10 mouse cellular contexts compared by ENCODE assay signal in genomic region chr3:130940302-130940867, GRCm38 (mm10).
A peak's percentile ranks its signal among the peaks of the same experiment; 100 is the strongest.
DNase-seq lines count a peak whose midpoint lies in the region; ATAC-seq and TF ChIP-seq lines count a peak whose summit lies in the region.
"Had no signal": no experiment of that assay in that cellular context is flagged by ENCODE, and none has a peak within 500 bp of the region (broad histone marks: within the 10 kb centered on the region; RNA-seq: fewer than 3 reads in every experiment).

No protein-coding gene starts in this region.

- 67% methylated on average over 5 of the region's 5 CpGs for WGBS in limb, embryonic 13.5 days
- 75% methylated on average over 5 of the region's 5 CpGs for WGBS in limb, embryonic 10.5 days
- WGBS in lung, embryonic 16.5 days = 56% methylated on average over 5 of the region's 5 CpGs

- intact Hi-C loops in gastrocnemius, adult 2 months (cut with DNase I) = no loop called here

- H3K27me3 ChIP-seq in limb, embryonic 13.5 days = peaks cover 4% of the 10 kb centered on the region; the same call in 1 of the 2 replicates
- peaks cover 7% of the 10 kb centered on the region; the same call in 1 of the 2 replicates for H3K27me3 ChIP-seq in limb, embryonic 10.5 days (ENCODE audit: low read depth, poor library complexity, severe bottlenecking)
- no peaks in the 10 kb centered on the region for H3K27me3 ChIP-seq in Patski
- no peaks in the 10 kb centered on the region for H3K27me3 ChIP-seq in lung, embryonic 16.5 days (ENCODE audit: control insufficient read depth, insufficient read depth, low read depth, low read length)

- no peaks in the 10 kb centered on the region for H3K9me3 ChIP-seq in limb, embryonic 13.5 days
- no peaks in the 10 kb centered on the region for H3K9me3 ChIP-seq in limb, embryonic 10.5 days (replicated peaks)
- H3K9me3 ChIP-seq in lung, embryonic 16.5 days (ENCODE audit: control insufficient read depth, low read length) = no peaks in the 10 kb centered on the region

- in situ Hi-C loops in Patski (cut with MboI; ENCODE audit: low pct_unique_long_range_greater_than_20kb) = no loop called here

- DNase-seq in gastrocnemius, adult 2 months = peak; percentile 45
- no peak for DNase-seq in gastrocnemius, adult 18-20 months (ENCODE audit: low spot score)
- DNase-seq in limb, embryonic 10.5 days (ENCODE audit: low spot score) = no peak
- no peak for DNase-seq in Patski (ENCODE audit: low read depth, low spot score)
- no peak for DNase-seq in embryo, embryonic 10.5 days (ENCODE audit: low spot score)
- no peak for DNase-seq in left cerebral cortex, adult 18-20 months (ENCODE audit: low spot score in 2 of 2)
- DNase-seq: kidney, postnatal 25 days; retina, postnatal 1 day had no signal

- no peak for TF ChIP-seq CTCF in gastrocnemius, adult 2 months (IDR thresholded peaks at IDR 0.05)
- TF ChIP-seq CTCF in Patski (IDR thresholded peaks at IDR 0.05) = no peak

- H3K4me1 ChIP-seq in limb, embryonic 13.5 days = peaks cover 24% of the 10 kb centered on the region
- H3K4me1 ChIP-seq in limb, embryonic 10.5 days = peaks cover 32% of the 10 kb centered on the region
- peaks cover 16% of the 10 kb centered on the region for H3K4me1 ChIP-seq in lung, embryonic 16.5 days (replicated peaks; ENCODE audit: control insufficient read depth, insufficient read depth, low read length)

- POLR2A ChIA-PET in Patski (lab: Charles Lee) = no interaction called here

- 0 out of 2 replicates have a peak, but pooled peaks have one; percentile 44 for ATAC-seq in limb, embryonic 13.5 days (ENCODE audit: low FRiP score, low read depth)
- ATAC-seq in Patski = peak; percentile 34
- ATAC-seq in lung, embryonic 16.5 days (ENCODE audit: low read depth) = peak; percentile 30; the same call in 1 of the 2 replicates

- no peak overlapping the region for H3K4me3 ChIP-seq in gastrocnemius, adult 2 months
- no peak overlapping the region for H3K4me3 ChIP-seq in limb, embryonic 13.5 days
- no peak overlapping the region for H3K4me3 ChIP-seq in limb, embryonic 10.5 days
- no peak overlapping the region for H3K4me3 ChIP-seq in lung, embryonic 16.5 days (ENCODE audit: low read length)

- no peak overlapping the region for H3K9ac ChIP-seq in limb, embryonic 13.5 days
- H3K9ac ChIP-seq in lung, embryonic 16.5 days (ENCODE audit: low read length) = no peak overlapping the region

- no peaks in the 10 kb centered on the region for H3K36me3 ChIP-seq in limb, embryonic 13.5 days
- H3K36me3 ChIP-seq in limb, embryonic 10.5 days = no peaks in the 10 kb centered on the region
- H3K36me3 ChIP-seq in lung, embryonic 16.5 days (ENCODE audit: control insufficient read depth, insufficient read depth, low read length) = no peaks in the 10 kb centered on the region

- no peak overlapping the region for H3K4me2 ChIP-seq in limb, embryonic 13.5 days (replicated peaks)
- no peak overlapping the region for H3K4me2 ChIP-seq in lung, embryonic 16.5 days (ENCODE audit: low read depth, low read length)

- CTCF ChIA-PET in Patski (lab: Charles Lee) = interaction anchor here (1.5 kb wide), 1 partner anchor 14 kb away, joined by 4 read pairs; no protein-coding TSS in a partner anchor

- no peak overlapping the region for H3K27ac ChIP-seq in gastrocnemius, adult 2 months
- no peak overlapping the region for H3K27ac ChIP-seq in limb, embryonic 13.5 days
- no peak overlapping the region for H3K27ac ChIP-seq in limb, embryonic 10.5 days
- H3K27ac ChIP-seq in lung, embryonic 16.5 days (ENCODE audit: low read length) = no peak overlapping the region
